In genomic region chr6:88809091-88810037, GRCm38 (mm10) we compare ENCODE assay signal across 9 mouse cellular contexts. TPM values are rescaled to one million over a fixed set of nuclear protein-coding genes. Genes with fewer than 3 reads are reported as not detected.
DNase-seq lines count a peak whose midpoint lies in the region; ATAC-seq and TF ChIP-seq lines count a peak whose summit lies in the region.
"Had no signal": no experiment of that assay in that cellular context is flagged by ENCODE, and none has a peak within 500 bp of the region (broad histone marks: within the 10 kb centered on the region; RNA-seq: fewer than 3 reads in every experiment).

No protein-coding gene starts in this region.

- no peak overlapping the region for H3K4me3 ChIP-seq in forebrain, embryonic 14.5 days (ENCODE audit: low read depth, low read length)
- H3K4me3 ChIP-seq in forebrain, embryonic 11.5 days (ENCODE audit: low read depth, low read length): no peak overlapping the region
- no peak overlapping the region for H3K4me3 ChIP-seq in layer of hippocampus, adult 2 months
- no peak overlapping the region for H3K4me3 ChIP-seq in forebrain, postnatal 0 days (ENCODE audit: low read depth, low read length)
- H3K4me3 ChIP-seq: limb, embryonic 12.5 days had no signal

- H3K36me3 ChIP-seq in forebrain, embryonic 14.5 days (ENCODE audit: control insufficient read depth, insufficient read depth, low read length): no peaks in the 10 kb centered on the region
- H3K36me3 ChIP-seq in forebrain, embryonic 11.5 days (ENCODE audit: control insufficient read depth, insufficient read depth, low read length): no peaks in the 10 kb centered on the region
- no peaks in the 10 kb centered on the region for H3K36me3 ChIP-seq in forebrain, postnatal 0 days (ENCODE audit: insufficient read depth)
- H3K36me3 ChIP-seq: limb, embryonic 12.5 days had no signal

- H3K4me1 ChIP-seq in forebrain, embryonic 14.5 days (ENCODE audit: control insufficient read depth, insufficient read depth, low read length): no peaks in the 10 kb centered on the region
- H3K4me1 ChIP-seq in forebrain, embryonic 11.5 days (replicated peaks; ENCODE audit: control insufficient read depth, insufficient read depth, low read length): no peaks in the 10 kb centered on the region
- no peaks in the 10 kb centered on the region for H3K4me1 ChIP-seq in forebrain, postnatal 0 days (ENCODE audit: insufficient read depth)

- H3K9me3 ChIP-seq in forebrain, embryonic 14.5 days (replicated peaks; ENCODE audit: control insufficient read depth, low read length): no peaks in the 10 kb centered on the region
- no peaks in the 10 kb centered on the region for H3K9me3 ChIP-seq in forebrain, embryonic 11.5 days (ENCODE audit: control insufficient read depth, low read length)
- no peaks in the 10 kb centered on the region for H3K9me3 ChIP-seq in forebrain, postnatal 0 days (ENCODE audit: low read length)
- H3K9me3 ChIP-seq: limb, embryonic 12.5 days had no signal

- 79% methylated on average over 23 of the region's 23 CpGs for WGBS in forebrain, embryonic 14.5 days
- WGBS in forebrain, embryonic 11.5 days: 78% methylated on average over 23 of the region's 23 CpGs
- 70% methylated on average over 23 of the region's 23 CpGs for WGBS in forebrain, postnatal 0 days

- no peaks in the 10 kb centered on the region for H3K27me3 ChIP-seq in forebrain, embryonic 14.5 days (replicated peaks; ENCODE audit: control insufficient read depth, insufficient read depth, low read length)
- no peaks in the 10 kb centered on the region for H3K27me3 ChIP-seq in forebrain, embryonic 11.5 days (ENCODE audit: control insufficient read depth, insufficient read depth, low read length)
- no peaks in the 10 kb centered on the region for H3K27me3 ChIP-seq in forebrain, postnatal 0 days (ENCODE audit: insufficient read depth, low read length)
- H3K27me3 ChIP-seq: limb, embryonic 12.5 days had no signal

- no peak for TF ChIP-seq CTCF in layer of hippocampus, adult 2 months (conservative IDR thresholded peaks at IDR 0.05)
- TF ChIP-seq CTCF in forebrain, postnatal 0 days (IDR thresholded peaks at IDR 0.05; ENCODE audit: low read depth): no peak

- H3K4me2 ChIP-seq in forebrain, embryonic 14.5 days (ENCODE audit: low read length): no peak overlapping the region
- no peak overlapping the region for H3K4me2 ChIP-seq in forebrain, embryonic 11.5 days (ENCODE audit: low read depth, low read length, severe bottlenecking)
- no peak overlapping the region for H3K4me2 ChIP-seq in forebrain, postnatal 0 days (ENCODE audit: low read depth)
- H3K4me2 ChIP-seq: limb, embryonic 12.5 days had no signal

- H3K9ac ChIP-seq in forebrain, embryonic 14.5 days (ENCODE audit: low read length): no peak overlapping the region
- H3K9ac ChIP-seq in forebrain, embryonic 11.5 days (ENCODE audit: low read length): no peak overlapping the region
- H3K9ac ChIP-seq in forebrain, postnatal 0 days: no peak overlapping the region
- H3K9ac ChIP-seq: limb, embryonic 12.5 days had no signal

- DNase-seq in forebrain, embryonic 14.5 days (ENCODE audit: low spot score): no peak
- no peak for DNase-seq in forebrain, embryonic 11.5 days (ENCODE audit: low spot score)
- no peak for DNase-seq in layer of hippocampus, adult 2 months (ENCODE audit: low spot score in 2 of 2)
- no peak for DNase-seq in layer of hippocampus, postnatal 25 days (ENCODE audit: extremely low spot score in 1 of 2, low spot score in 1 of 2)
- no peak for DNase-seq in forebrain, postnatal 0 days
- peak; percentile 51 for DNase-seq in lung, postnatal 14 days
- no peak for DNase-seq in cerebellum, postnatal 25 days
- no peak for DNase-seq in adrenal gland, postnatal 14 days

- 0 out of 2 replicates have a peak, but pooled peaks have one; percentile 40 for ATAC-seq in forebrain, embryonic 14.5 days
- no peak for ATAC-seq in forebrain, embryonic 11.5 days (replicated peaks; ENCODE audit: low FRiP score)
- peak; percentile 59 for ATAC-seq in forebrain, postnatal 0 days

- no peak overlapping the region for H3K27ac ChIP-seq in forebrain, embryonic 14.5 days (ENCODE audit: low read depth, low read length)
- no peak overlapping the region for H3K27ac ChIP-seq in forebrain, embryonic 11.5 days (ENCODE audit: low read depth, low read length)
- peak overlapping the region; percentile 86 for H3K27ac ChIP-seq in layer of hippocampus, adult 2 months
- no peak overlapping the region for H3K27ac ChIP-seq in forebrain, postnatal 0 days (ENCODE audit: low read depth, low read length)
- H3K27ac ChIP-seq: limb, embryonic 12.5 days had no signal

RNA-seq across cellular contexts. Expression of gene Abtb1, which starts 32.4 kb away (rescaled TPM):
- 31.4 and 35.7 TPM in 2 replicates for polyA plus RNA-seq in forebrain, embryonic 14.5 days (2014; fragmentation: Nextera tagmentation; extraction: Ambion mirVana)
- 14.4 and 15.3 TPM in 2 replicates for polyA plus RNA-seq in forebrain, embryonic 11.5 days (2014; fragmentation: Nextera tagmentation; extraction: Ambion mirVana)
- 10 to 100 TPM; 33.4 to 37.1 TPM for total RNA-seq in layer of hippocampus, adult 2 months (2021)
- 10 to 100 TPM; 32.7 to 34.1 TPM for total RNA-seq in layer of hippocampus, postnatal 25 days (2021)
- total RNA-seq in forebrain, postnatal 0 days (2014; rRNA removed): 37.0 and 50.5 TPM in 2 replicates
- polyA plus RNA-seq in forebrain, postnatal 0 days (2015; fragmentation: Nextera tagmentation; extraction: Ambion mirVana): 30.4 and 31.1 TPM in 2 replicates
- total RNA-seq in adrenal gland, postnatal 14 days (2021): 22.7 and 30.5 TPM in 2 replicates
